16 mouse cellular contexts compared by ENCODE assay signal in genomic region chr7:4953815-4954445, GRCm38 (mm10). TPM values are rescaled to one million over a fixed set of nuclear protein-coding genes. Genes with fewer than 3 reads are reported as not detected.
DNase-seq lines count a peak whose midpoint lies in the region; ATAC-seq lines count a peak whose summit lies in the region.
"Had no signal": no experiment of that assay in that cellular context is flagged by ENCODE, and none has a peak within 500 bp of the region (broad histone marks: within the 10 kb centered on the region; RNA-seq: fewer than 3 reads in every experiment).

No protein-coding gene starts in this region.

- no peak overlapping the region for H3K4me3 ChIP-seq in midbrain, embryonic 14.5 days (replicated peaks; ENCODE audit: low read depth, low read length)
- H3K4me3 ChIP-seq in midbrain, embryonic 15.5 days, result no peak overlapping the region
- H3K4me3 ChIP-seq in heart, embryonic 13.5 days, result no peak overlapping the region
- H3K4me3 ChIP-seq: embryonic facial prominence, embryonic 10.5 days; liver, embryonic 12.5 days had no signal

- no peaks in the 10 kb centered on the region for H3K4me1 ChIP-seq in midbrain, embryonic 14.5 days (ENCODE audit: control insufficient read depth, insufficient read depth, low read length)
- H3K4me1 ChIP-seq in midbrain, embryonic 15.5 days, result no peaks in the 10 kb centered on the region
- H3K4me1 ChIP-seq in heart, embryonic 13.5 days, result peaks cover 24% of the 10 kb centered on the region
- H3K4me1 ChIP-seq: embryonic facial prominence, embryonic 10.5 days; liver, embryonic 12.5 days had no signal

- H3K9me3 ChIP-seq in midbrain, embryonic 14.5 days (ENCODE audit: control insufficient read depth, low read length), result no peaks in the 10 kb centered on the region
- no peaks in the 10 kb centered on the region for H3K9me3 ChIP-seq in midbrain, embryonic 15.5 days
- no peaks in the 10 kb centered on the region for H3K9me3 ChIP-seq in heart, embryonic 13.5 days
- H3K9me3 ChIP-seq: embryonic facial prominence, embryonic 10.5 days; liver, embryonic 12.5 days had no signal

- H3K4me2 ChIP-seq in midbrain, embryonic 14.5 days (ENCODE audit: low read length), result no peak overlapping the region
- H3K4me2 ChIP-seq in midbrain, embryonic 15.5 days, result no peak overlapping the region
- H3K4me2 ChIP-seq in heart, embryonic 13.5 days, result peak overlapping the region; percentile 11; the same call in 1 of the 2 replicates
- H3K4me2 ChIP-seq: liver, embryonic 12.5 days had no signal

- H3K27ac ChIP-seq in midbrain, embryonic 14.5 days (replicated peaks; ENCODE audit: low read depth, low read length), result no peak overlapping the region
- no peak overlapping the region for H3K27ac ChIP-seq in midbrain, embryonic 15.5 days
- H3K27ac ChIP-seq in heart, embryonic 13.5 days (replicated peaks), result peak overlapping the region; percentile 81
- H3K27ac ChIP-seq: embryonic facial prominence, embryonic 10.5 days; liver, embryonic 12.5 days; stomach, postnatal 0 days had no signal

- no peaks in the 10 kb centered on the region for H3K36me3 ChIP-seq in midbrain, embryonic 14.5 days (ENCODE audit: control insufficient read depth, insufficient read depth, low read length)
- no peaks in the 10 kb centered on the region for H3K36me3 ChIP-seq in midbrain, embryonic 15.5 days (replicated peaks)
- no peaks in the 10 kb centered on the region for H3K36me3 ChIP-seq in heart, embryonic 13.5 days
- H3K36me3 ChIP-seq: embryonic facial prominence, embryonic 10.5 days; liver, embryonic 12.5 days had no signal

- peak; percentile 48 for DNase-seq in gastrocnemius, adult 18-20 months (ENCODE audit: low spot score)
- DNase-seq in gastrocnemius, postnatal 10 days, result no peak
- peak; percentile 9 for DNase-seq in midbrain, embryonic 14.5 days
- peak; percentile 45 for DNase-seq in lung, postnatal 14 days
- DNase-seq in ovary, postnatal 36 days (ENCODE audit: low spot score), result no peak
- no peak for DNase-seq in embryo, embryonic 9.5 days (ENCODE audit: extremely low spot score)
- DNase-seq: cerebellum, adult 8-10 months; layer of hippocampus, adult 9-11 months; thymus, postnatal 36 days had no signal

- no peak overlapping the region for H3K9ac ChIP-seq in midbrain, embryonic 14.5 days (replicated peaks; ENCODE audit: low read length)
- no peak overlapping the region for H3K9ac ChIP-seq in midbrain, embryonic 15.5 days
- peak overlapping the region; percentile 59; the same call in 1 of the 2 replicates for H3K9ac ChIP-seq in heart, embryonic 13.5 days
- H3K9ac ChIP-seq: liver, embryonic 12.5 days had no signal

- no peak for ATAC-seq in midbrain, embryonic 14.5 days (ENCODE audit: low FRiP score, low TSS enrichment)
- no peak for ATAC-seq in midbrain, embryonic 15.5 days (replicated peaks)
- ATAC-seq in heart, embryonic 13.5 days (ENCODE audit: extremely low read depth, insufficient number of reproducible peaks, low FRiP score, low TSS enrichment), result peak; percentile 68; the same call in 1 of the 2 replicates
- ATAC-seq: liver, embryonic 12.5 days had no signal

- WGBS in midbrain, embryonic 14.5 days, result 26% methylated on average over 10 of the region's 10 CpGs
- WGBS in midbrain, embryonic 15.5 days, result 36% methylated on average over 10 of the region's 10 CpGs
- WGBS in heart, embryonic 13.5 days, result 16% methylated on average over 10 of the region's 10 CpGs

- H3K27me3 ChIP-seq in midbrain, embryonic 14.5 days (ENCODE audit: control insufficient read depth, insufficient read depth, low read length), result no peaks in the 10 kb centered on the region
- H3K27me3 ChIP-seq in midbrain, embryonic 15.5 days (replicated peaks), result no peaks in the 10 kb centered on the region
- no peaks in the 10 kb centered on the region for H3K27me3 ChIP-seq in heart, embryonic 13.5 days (replicated peaks)

RNA-seq across cellular contexts. Expression of gene Sbk2, which starts 10.3 kb away (rescaled TPM):
- total RNA-seq in gastrocnemius, adult 18-20 months (2021), result 100 to 1,000 TPM in 1 of 2 experiments, 10 to 100 TPM in 1; 37.4 to 119 TPM
- total RNA-seq in gastrocnemius, postnatal 10 days (2021), result 10 to 100 TPM; 31.0 to 46.5 TPM
- not detected in 2 replicates for polyA plus RNA-seq in midbrain, embryonic 14.5 days (2014; fragmentation: Nextera tagmentation; extraction: Ambion mirVana)
- polyA plus RNA-seq in midbrain, embryonic 15.5 days (2015; fragmentation: Nextera tagmentation; extraction: Ambion mirVana), result 0.29 TPM in 1 of 2 replicates, not detected in the other
- polyA plus RNA-seq in heart, embryonic 13.5 days (2015; fragmentation: Nextera tagmentation; extraction: Ambion mirVana), result 4.0 and 5.8 TPM in 2 replicates
- total RNA-seq: left cerebral cortex, postnatal 10 days had no signal
- polyA plus RNA-seq: liver, embryonic 12.5 days; stomach, postnatal 0 days had no signal

RNA-seq across cellular contexts. Expression of gene Sbk3, which starts 17.0 kb away (rescaled TPM):
- total RNA-seq in gastrocnemius, adult 18-20 months (2021), result 10 to 100 TPM in 1 of 2 experiments, 1 to 10 TPM in 1; 1.8 to 15.5 TPM
- total RNA-seq in gastrocnemius, postnatal 10 days (2021), result under 1 TPM in 1 of 2 experiments, not detected in 1; 0.28 TPM
- 0.59 and 0.89 TPM in 2 replicates for polyA plus RNA-seq in midbrain, embryonic 14.5 days (2014; fragmentation: Nextera tagmentation; extraction: Ambion mirVana)
- polyA plus RNA-seq in midbrain, embryonic 15.5 days (2015; fragmentation: Nextera tagmentation; extraction: Ambion mirVana), result 0.32 and 0.41 TPM in 2 replicates
- polyA plus RNA-seq in heart, embryonic 13.5 days (2015; fragmentation: Nextera tagmentation; extraction: Ambion mirVana), result 0.12 and 0.55 TPM in 2 replicates
- polyA plus RNA-seq: embryonic facial prominence, embryonic 10.5 days; kidney, embryonic 14.5 days; liver, embryonic 12.5 days; stomach, postnatal 0 days had no signal

RNA-seq across cellular contexts. Expression of gene Ssc5d, which starts 28.3 kb away (rescaled TPM):
- total RNA-seq in gastrocnemius, adult 18-20 months (2021), result 1 to 10 TPM; 3.9 to 4.7 TPM
- 10 to 100 TPM; 43.3 to 55.0 TPM for total RNA-seq in gastrocnemius, postnatal 10 days (2021)
- polyA plus RNA-seq in midbrain, embryonic 14.5 days (2014; fragmentation: Nextera tagmentation; extraction: Ambion mirVana), result 0.12 and 0.84 TPM in 2 replicates
- polyA plus RNA-seq in midbrain, embryonic 15.5 days (2015; fragmentation: Nextera tagmentation; extraction: Ambion mirVana), result 1.0 and 1.4 TPM in 2 replicates
- polyA plus RNA-seq in heart, embryonic 13.5 days (2015; fragmentation: Nextera tagmentation; extraction: Ambion mirVana), result 1.5 and 2.0 TPM in 2 replicates

RNA-seq across cellular contexts. Expression of gene Nat14, which starts 32.1 kb away (rescaled TPM):
- total RNA-seq in gastrocnemius, adult 18-20 months (2021), result 1 to 10 TPM; 3.2 to 4.6 TPM
- 1 to 10 TPM; 1.9 to 4.4 TPM for total RNA-seq in gastrocnemius, postnatal 10 days (2021)
- 24.0 and 28.9 TPM in 2 replicates for polyA plus RNA-seq in midbrain, embryonic 14.5 days (2014; fragmentation: Nextera tagmentation; extraction: Ambion mirVana)
- polyA plus RNA-seq in midbrain, embryonic 15.5 days (2015; fragmentation: Nextera tagmentation; extraction: Ambion mirVana), result 46.3 and 47.7 TPM in 2 replicates
- polyA plus RNA-seq in heart, embryonic 13.5 days (2015; fragmentation: Nextera tagmentation; extraction: Ambion mirVana), result 4.2 and 5.8 TPM in 2 replicates

RNA-seq across cellular contexts. Expression of gene Zfp628, which starts 38.9 kb away (rescaled TPM):
- total RNA-seq in gastrocnemius, adult 18-20 months (2021), result 1 to 10 TPM; 8.7 to 8.9 TPM
- total RNA-seq in gastrocnemius, postnatal 10 days (2021), result 10 to 100 TPM in 1 of 2 experiments, 1 to 10 TPM in 1; 9.9 to 10.5 TPM
- polyA plus RNA-seq in midbrain, embryonic 14.5 days (2014; fragmentation: Nextera tagmentation; extraction: Ambion mirVana), result 4.6 and 5.1 TPM in 2 replicates
- 4.5 and 4.6 TPM in 2 replicates for polyA plus RNA-seq in midbrain, embryonic 15.5 days (2015; fragmentation: Nextera tagmentation; extraction: Ambion mirVana)
- 2.4 and 2.9 TPM in 2 replicates for polyA plus RNA-seq in heart, embryonic 13.5 days (2015; fragmentation: Nextera tagmentation; extraction: Ambion mirVana)

Comparison
In these comparisons a context has a peak if more than half of its experiments do, and no peak if none do; other contexts are left out.
1. DNase-seq: peak in gastrocnemius, adult 18-20 months (single experiment), midbrain, embryonic 14.5 days (single experiment) and lung, postnatal 14 days (single experiment); none in gastrocnemius, postnatal 10 days (single experiment), ovary, postnatal 36 days (single experiment) and embryo, embryonic 9.5 days (single experiment).